Mouse (Mus musculus) frontal cortex, postnatal 36 days (tissue): Measurements from ENCODE around the gene Zfyve9.
A peak's percentile ranks its signal among the peaks of the same experiment; 100 is the strongest.

Source experiments
- DNase-seq, 2 experiments: peaks; one replicate each; pipeline ENCODE4 v3.0.0; 2022; ENCODE audit warnings: low spot score in 2 of 2

Gene Zfyve9

GRCm38 (mm10) chr4:108610935-108611334 lies 169.7 kb downstream of the Zfyve9 start:
- peak in 1 of 2 experiments; percentile 53 for DNase-seq

DNA sequence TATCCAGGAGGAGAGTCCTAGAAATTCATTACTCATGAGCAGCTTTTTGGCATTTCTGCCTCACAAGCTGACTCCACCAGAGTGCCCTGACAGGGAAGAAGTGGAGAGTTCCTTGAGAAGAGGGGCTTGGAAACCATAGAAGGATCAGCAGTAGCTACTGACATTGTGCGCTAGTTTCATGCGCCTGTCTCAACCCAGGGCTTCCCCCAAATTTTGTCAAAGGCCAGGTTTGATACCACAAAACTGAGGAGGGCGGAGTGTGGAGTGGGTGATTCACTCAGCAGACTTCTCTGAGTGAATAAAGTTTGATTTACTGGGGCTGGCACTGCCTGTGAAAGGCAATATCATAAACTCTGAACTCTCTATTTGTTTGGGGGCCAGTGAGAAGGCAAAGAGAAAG lies 171.9 kb downstream of the Zfyve9 start:
- no peak for DNase-seq

- no peak for DNase-seq
Measured at GRCm38 (mm10) chr4:108601870-108602269, 178.7 kb downstream of the Zfyve9 start.

DNA sequence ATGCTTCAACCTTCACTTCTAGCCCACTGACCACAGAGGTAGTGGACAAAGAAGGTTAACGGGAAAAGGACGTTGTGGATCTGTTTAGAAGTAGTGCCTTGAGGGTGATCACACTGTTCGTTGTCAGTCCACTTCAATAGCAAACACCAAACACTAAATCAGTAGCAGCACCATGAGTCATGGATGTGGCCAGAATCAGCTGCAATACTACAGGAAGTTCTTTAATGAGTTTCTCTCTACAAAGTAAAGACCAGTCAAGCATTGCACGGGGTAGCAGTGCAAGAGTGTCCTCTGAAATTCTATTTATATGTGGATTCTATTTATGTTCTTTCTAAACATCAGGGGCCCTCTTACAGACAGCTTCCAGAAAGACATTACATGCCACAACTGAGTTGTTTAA lies 182.3 kb downstream of the Zfyve9 start:
- no peak for DNase-seq

DNA sequence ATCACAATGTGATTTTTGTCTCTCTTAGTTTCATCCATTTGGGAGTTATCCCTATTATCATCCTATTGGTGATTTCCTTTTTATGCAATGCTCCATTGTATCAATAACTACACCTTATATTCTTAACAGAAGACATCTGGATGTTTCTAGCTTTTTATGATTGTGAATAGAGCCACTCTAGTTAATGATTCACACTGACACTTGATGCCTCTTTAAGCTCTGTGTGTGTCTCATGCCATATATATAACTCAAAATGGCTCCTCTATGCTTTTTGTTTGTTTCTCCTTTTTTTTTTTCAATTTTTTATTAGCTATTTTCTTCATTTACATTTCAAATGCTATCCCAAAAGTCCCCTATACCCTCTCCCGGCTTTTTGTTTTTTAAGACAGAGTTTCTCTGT lies 184.8 kb downstream of the Zfyve9 start:
- no peak for DNase-seq

DNA sequence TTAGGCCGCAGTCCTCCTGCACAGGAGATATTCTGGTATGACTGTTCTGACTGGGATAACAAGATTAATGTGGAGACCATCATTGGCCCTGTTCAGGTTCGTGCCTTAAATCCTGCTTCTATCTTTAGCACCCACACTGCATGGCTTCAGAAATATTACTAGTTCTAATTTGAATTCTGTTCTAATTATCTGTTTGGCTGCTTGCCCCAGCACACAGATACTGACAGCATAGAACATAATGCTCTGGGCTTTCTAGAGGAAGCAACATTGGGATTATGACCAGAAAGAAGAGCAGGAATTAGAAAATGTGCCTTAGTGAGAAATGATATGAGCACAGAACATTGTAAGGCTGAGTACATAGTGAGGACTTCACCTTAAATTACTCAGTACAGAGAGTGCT lies 187.2 kb downstream of the Zfyve9 start:
- DNase-seq = peak in 1 of 2 experiments; percentile 6
